Mouse (Mus musculus) olfactory bulb, adult 2 months (tissue): ENCODE data around the gene Xbp1.

ENCODE experiments used
- CTCF ChIP-seq: fragments of 200-500 bp; IDR thresholded peaks from 2 replicates; pipeline ENCODE4 v1.5.1; 2012; ENCODE audit warnings: low read depth, mild to moderate bottlenecking, low read length, moderate library complexity; ENCODE audit not compliant: insufficient read depth
- POLR2A ChIP-seq: fragments of 200-500 bp; IDR thresholded peaks from 2 replicates; pipeline ENCODE4 v1.6.1; 2012; ENCODE audit warnings: mild to moderate bottlenecking, low read depth, low read length, moderate library complexity; ENCODE audit not compliant: insufficient read depth

DNA sequence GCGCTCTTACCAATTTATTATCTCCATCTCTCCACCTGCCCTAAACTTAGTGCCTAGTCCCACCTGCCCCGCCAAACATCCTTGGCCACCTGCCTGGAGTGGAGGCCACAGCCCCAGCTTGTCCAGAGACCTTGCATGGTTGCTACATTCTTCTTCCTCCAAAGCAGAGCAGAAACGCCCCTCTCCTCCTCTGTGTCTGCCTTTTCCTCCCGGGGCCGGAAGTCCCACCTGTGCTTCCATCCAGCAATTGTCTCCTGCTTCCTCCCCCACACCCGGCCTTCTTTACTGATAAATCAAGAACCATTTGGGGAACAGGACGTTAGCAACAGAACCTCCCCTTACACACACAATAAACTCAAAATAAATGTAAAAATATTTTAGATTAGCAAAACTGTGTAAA lies 42.3 kb upstream of the Xbp1 start:
- no peak for TF ChIP-seq CTCF
- TF ChIP-seq POLR2A: no peak
